Mouse (Mus musculus) c-Kit-positive CD71-negative TER-119-negative erythroid progenitor cells, embryonic 14.5 days (primary cell): ENCODE measurements at regions not wholly inside any gene's neighbourhood (a gene's known extent, or its start where the extent isn't known, plus 50 kb on each side); places are given as distances from the start of the nearest gene placed in this dataset.

Experiments used
- DNase-seq: peaks from one replicate; pipeline ENCODE4 v3.0.0-alpha.2; 2013; ENCODE audit warnings: low read depth

DNA sequence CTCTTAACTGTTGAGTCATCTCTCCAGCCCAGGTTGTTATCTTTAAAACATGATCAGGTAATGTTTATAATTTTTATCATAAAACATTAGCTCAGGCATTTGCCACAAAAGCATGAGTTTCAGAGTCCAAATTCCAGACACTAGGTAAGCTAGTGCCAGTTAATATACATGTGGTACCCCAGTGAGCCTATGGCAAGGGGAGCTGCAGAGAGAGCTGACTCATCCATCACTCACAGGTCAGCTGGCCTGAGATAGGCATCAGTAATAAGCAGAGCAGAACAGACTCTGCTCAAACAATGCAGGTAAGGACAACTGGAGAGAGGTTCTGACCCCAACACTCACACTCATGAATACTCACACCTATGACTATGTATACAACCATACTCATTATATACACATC, 144.6 kb upstream of the Sgcd start:
- no peak for DNase-seq

GRCm38 (mm10) chr11:48098063-48098462, 109.3 kb upstream of the Sgcd start:
- DNase-seq: no peak

- no peak for DNase-seq
Measured at GRCm38 (mm10) chr11:48097455-48097854, 108.7 kb upstream of the Sgcd start.

DNA sequence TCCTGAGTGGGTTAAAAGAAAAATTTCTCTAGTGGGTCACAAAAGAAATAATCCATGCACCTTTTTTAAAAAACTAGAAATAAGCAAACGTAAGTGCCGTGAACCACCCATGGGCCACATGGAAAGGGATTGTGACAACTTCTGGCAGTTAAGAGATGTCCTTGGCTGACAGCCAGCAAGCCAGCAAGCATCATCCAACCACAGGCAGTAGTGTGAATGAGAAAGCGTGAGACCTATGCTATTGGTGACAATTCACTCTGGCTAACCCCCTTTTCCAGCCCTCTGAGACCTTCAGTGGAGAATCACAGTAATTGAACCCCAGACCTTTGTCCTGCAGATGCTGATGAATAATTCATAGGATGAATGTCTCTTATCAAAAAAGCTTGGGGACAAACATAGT, 78.3 kb upstream of the Sgcd start:
- DNase-seq: no peak

GRCm38 (mm10) chr11:48063719-48064118, 75.0 kb upstream of the Sgcd start:
- DNase-seq: no peak

- DNase-seq: no peak
Measured at GRCm38 (mm10) chr11:48061501-48061900, 72.7 kb upstream of the Sgcd start.

- no peak for DNase-seq
Measured at GRCm38 (mm10) chr11:48051156-48051866, 62.5 kb upstream of the Sgcd start.

GRCm38 (mm10) chr11:48048311-48048710, 59.5 kb upstream of the Sgcd start:
- no peak for DNase-seq
